Mouse (Mus musculus) hindbrain, embryonic 11.5 days (tissue): ENCODE results near the gene Fbxo9. TPM values are rescaled to one million over a fixed set of nuclear protein-coding genes. Genes with fewer than 3 reads are reported as not detected.
A peak's percentile ranks its signal among the peaks of the same experiment; 100 is the strongest.

Experiments used
- ATAC-seq: fragments of 200-750 bp; cut with Nextera tagmentation; 2 replicates; pipeline ENCODE4 v1.8.0; 2017; ENCODE audit warnings: mild to moderate bottlenecking, moderate TSS enrichment, moderate library complexity; ENCODE audit not compliant: low FRiP score
- DNase-seq: peaks from one replicate; pipeline ENCODE4 v3.0.0-alpha.2; 2015; ENCODE audit warnings: low spot score
- H3K27ac ChIP-seq: fragments of 300-500 bp; sonication (generic); 2 replicates; pipeline ENCODE4 v1.5.1; 2014; ENCODE audit warnings: mild to moderate bottlenecking, low read depth, low read length
- H3K27me3 ChIP-seq: fragments of 300-500 bp; sonication (generic); 2 replicates; pipeline ENCODE4 v1.6.1; 2014; ENCODE audit warnings: mild to moderate bottlenecking, low read length, moderate library complexity, mixed read lengths; ENCODE audit not compliant: control insufficient read depth, insufficient read depth
- H3K36me3 ChIP-seq: fragments of 300-500 bp; sonication (generic); 2 replicates; pipeline ENCODE4 v1.6.1; 2014; ENCODE audit warnings: mild to moderate bottlenecking, low read length, moderate library complexity, mixed read lengths; ENCODE audit not compliant: control insufficient read depth, insufficient read depth
- H3K4me1 ChIP-seq: fragments of 300-500 bp; sonication (generic); replicated peaks from 2 replicates; pipeline ENCODE4 v1.6.1; 2014; ENCODE audit warnings: low read length, mixed read lengths; ENCODE audit not compliant: control insufficient read depth, insufficient read depth
- H3K4me2 ChIP-seq: fragments of 300-500 bp; sonication (generic); replicated peaks from 2 replicates; pipeline ENCODE4 v1.6.1; 2014; ENCODE audit warnings: mild to moderate bottlenecking, low read depth, low read length
- H3K4me3 ChIP-seq: fragments of 300-500 bp; sonication (generic); 2 replicates; pipeline ENCODE4 v1.5.1; 2014; ENCODE audit warnings: low read depth, low read length
- H3K9ac ChIP-seq: fragments of 300-500 bp; sonication (generic); 2 replicates; pipeline ENCODE4 v1.6.1; 2014; ENCODE audit warnings: low read depth, low read length
- H3K9me3 ChIP-seq: fragments of 300-500 bp; sonication (generic); 2 replicates; pipeline ENCODE4 v1.6.1; 2016; ENCODE audit warnings: low read length; ENCODE audit not compliant: control insufficient read depth
- WGBS: fragments of 180-500 bp; shearing (Covaris S2); extraction: QIAGEN DNeasy Blood & Tissue Kit; methylation state at CpG from one replicate; pipeline ENCODE4 v1.1.7; 2014; 5-methylcytosine and 5-hydroxymethylcytosine counted together
- polyA plus RNA-seq: library from polyadenylated mRNA; unstranded; fragments of >200 nt; fragmentation: Nextera tagmentation; extraction: Ambion mirVana; gene quantifications from 2 replicates; pipeline ENCODE4 v1.2.1, GENCODE M21; 2014

The Fbxo9 gene
- polyA plus RNA-seq, 1 experiment from 2014 or later: 35.5 TPM

DNA sequence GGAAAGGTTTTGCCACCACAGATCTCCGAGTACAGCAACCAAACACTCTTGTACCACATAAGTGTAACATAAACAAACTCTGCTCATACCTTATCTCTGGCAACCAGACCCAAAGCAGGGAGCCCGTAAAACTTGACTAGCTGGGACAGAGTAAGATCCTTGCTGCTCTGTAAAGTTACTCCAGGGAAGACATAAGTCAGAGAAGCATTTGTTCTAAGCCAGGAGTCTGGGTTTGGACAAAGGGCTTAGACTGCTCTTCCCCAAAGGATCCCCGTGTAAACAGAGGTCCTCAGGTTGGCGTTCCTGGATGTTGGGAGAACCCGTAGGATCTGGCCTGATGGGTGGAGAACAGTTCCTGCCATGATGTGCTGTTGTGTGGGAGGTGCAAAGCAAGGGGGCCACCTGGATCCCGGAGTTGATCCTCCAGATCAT, 3.3 kb downstream of the Fbxo9 start:
- Histone ChIP-seq H3K4me1 (no peaks in the 10 kb centered on the region), H3K36me3 (no peaks in the 10 kb centered on the region), H3K9me3 (no peaks in the 10 kb centered on the region), H3K27ac (no peak overlapping the region), H3K4me3 (no peak overlapping the region), H3K4me2 (no peak overlapping the region), H3K9ac (no peak overlapping the region), H3K27me3 (no peaks in the 10 kb centered on the region)
- ATAC-seq: no peak
- 87% methylated on average over 6 of the region's 6 CpGs for WGBS
- DNase-seq: no peak

GRCm38 (mm10) chr9:78104973-78105372, 3.9 kb downstream of the Fbxo9 start:
- Histone ChIP-seq H3K27ac (no peak overlapping the region), H3K4me1 (no peaks in the 10 kb centered on the region), H3K9me3 (no peaks in the 10 kb centered on the region), H3K4me2 (no peak overlapping the region), H3K9ac (no peak overlapping the region), H3K27me3 (no peaks in the 10 kb centered on the region), H3K4me3 (no peak overlapping the region), H3K36me3 (no peaks in the 10 kb centered on the region)
- WGBS: 93% methylated on average over 6 of the region's 6 CpGs
- no peak for ATAC-seq
- no peak for DNase-seq

DNA sequence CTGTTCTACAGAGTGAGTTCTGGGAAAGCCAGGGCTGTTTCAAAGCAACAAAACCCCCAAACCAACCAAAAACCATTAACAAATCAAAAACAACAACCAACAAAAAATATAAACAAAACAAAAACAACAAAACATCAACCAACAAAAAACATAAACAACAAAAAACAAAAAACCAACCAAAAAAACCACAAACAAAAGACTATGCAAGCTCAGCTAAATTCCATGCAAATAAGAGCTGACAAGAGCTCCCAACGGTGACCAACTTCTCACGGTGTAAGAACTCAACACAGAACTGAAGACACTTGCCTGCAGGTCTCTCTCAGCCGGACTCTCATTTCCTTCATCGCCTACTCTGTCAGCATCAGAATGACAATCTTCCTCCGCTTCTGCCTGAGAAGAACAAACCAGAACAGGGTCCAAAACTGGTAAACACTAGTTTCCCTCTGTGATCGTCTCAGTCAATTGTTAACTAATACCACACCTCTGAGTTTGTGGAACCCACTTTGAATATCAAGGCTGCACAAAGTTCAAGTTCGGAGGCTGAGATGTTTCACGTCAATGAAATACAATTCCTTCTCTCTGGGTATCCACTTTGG, 4.8 kb downstream of the Fbxo9 start:
- WGBS: 89% methylated on average over 8 of the region's 8 CpGs

DNA sequence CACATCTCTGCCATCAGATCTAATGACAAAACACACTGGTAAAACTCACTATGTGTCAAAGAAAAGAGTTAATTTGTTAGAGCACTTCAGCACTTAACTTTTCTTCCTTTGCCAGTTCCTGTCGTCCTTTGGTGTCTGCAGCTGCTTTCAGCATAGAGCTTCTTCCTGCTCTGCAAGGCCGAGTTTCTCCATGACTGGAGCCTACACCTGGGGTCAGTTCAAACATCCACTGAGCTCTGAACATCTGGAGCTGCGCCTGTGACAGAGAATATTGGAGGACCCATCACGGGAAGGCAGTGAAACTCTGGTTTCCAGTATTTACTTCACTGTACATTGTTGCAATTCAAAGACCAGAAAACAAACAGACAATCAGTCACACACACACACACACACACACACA, 7.4 kb downstream of the Fbxo9 start:
- WGBS: 79% methylated on average over 4 of the region's 4 CpGs
- no peaks in the 10 kb centered on the region for H3K36me3 ChIP-seq
- no peaks in the 10 kb centered on the region for H3K9me3 ChIP-seq
- H3K27me3 ChIP-seq: no peaks in the 10 kb centered on the region
- no peak overlapping the region for H3K27ac ChIP-seq
- H3K9ac ChIP-seq: no peak overlapping the region
- DNase-seq: no peak
- H3K4me1 ChIP-seq: no peaks in the 10 kb centered on the region
- ATAC-seq: no peak
- H3K4me3 ChIP-seq: no peak overlapping the region
- no peak overlapping the region for H3K4me2 ChIP-seq

More for the DNA sequence above, 4.8 kb downstream of the Fbxo9 start:
- Histone ChIP-seq H3K27ac (no peak overlapping the region), H3K4me2 (no peak overlapping the region), H3K4me3 (no peak overlapping the region), H3K4me1 (no peaks in the 10 kb centered on the region), H3K36me3 (no peaks in the 10 kb centered on the region), H3K9me3 (no peaks in the 10 kb centered on the region), H3K9ac (no peak overlapping the region), H3K27me3 (no peaks in the 10 kb centered on the region)
- no peak for ATAC-seq
- DNase-seq: no peak

GRCm38 (mm10) chr9:78100956-78101355, 7.9 kb downstream of the Fbxo9 start:
- no peak overlapping the region for H3K4me3 ChIP-seq
- H3K36me3 ChIP-seq: no peaks in the 10 kb centered on the region
- WGBS: 87% methylated on average over 5 of the region's 5 CpGs
- ATAC-seq: no peak
- no peak overlapping the region for H3K4me2 ChIP-seq
- H3K27me3 ChIP-seq: no peaks in the 10 kb centered on the region
- no peak overlapping the region for H3K27ac ChIP-seq
- H3K9ac ChIP-seq: no peak overlapping the region
- H3K9me3 ChIP-seq: no peaks in the 10 kb centered on the region
- DNase-seq: no peak
- H3K4me1 ChIP-seq: no peaks in the 10 kb centered on the region

DNA sequence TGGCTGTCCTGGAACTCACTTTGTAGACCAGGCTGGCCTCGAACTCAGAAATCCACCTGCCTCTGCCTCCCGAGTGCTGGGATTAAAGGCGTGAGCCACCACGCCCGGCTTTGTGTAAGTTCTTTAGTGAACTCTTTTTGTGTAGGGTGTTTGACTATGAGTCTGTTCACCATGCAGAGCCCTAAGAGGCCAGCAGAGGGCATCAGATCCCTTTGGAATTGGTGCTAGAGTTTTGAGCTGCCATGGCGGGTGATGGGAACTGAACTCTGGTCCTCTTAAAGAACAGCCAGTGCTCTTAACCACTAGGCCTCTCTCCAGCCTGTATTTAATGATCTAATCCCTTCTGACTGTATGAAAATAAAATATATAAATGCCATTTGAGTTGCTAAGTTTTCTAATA, 12.5 kb downstream of the Fbxo9 start:
- Histone ChIP-seq H3K36me3 (no peaks in the 10 kb centered on the region), H3K4me1 (no peaks in the 10 kb centered on the region), H3K27ac (no peak overlapping the region), H3K9ac (no peak overlapping the region), H3K9me3 (no peaks in the 10 kb centered on the region), H3K4me2 (no peak overlapping the region), H3K27me3 (no peaks in the 10 kb centered on the region), H3K4me3 (no peak overlapping the region)
- DNase-seq (peak; percentile 17), ATAC-seq (no peak)
- 91% methylated on average over 6 of the region's 6 CpGs for WGBS

DNA sequence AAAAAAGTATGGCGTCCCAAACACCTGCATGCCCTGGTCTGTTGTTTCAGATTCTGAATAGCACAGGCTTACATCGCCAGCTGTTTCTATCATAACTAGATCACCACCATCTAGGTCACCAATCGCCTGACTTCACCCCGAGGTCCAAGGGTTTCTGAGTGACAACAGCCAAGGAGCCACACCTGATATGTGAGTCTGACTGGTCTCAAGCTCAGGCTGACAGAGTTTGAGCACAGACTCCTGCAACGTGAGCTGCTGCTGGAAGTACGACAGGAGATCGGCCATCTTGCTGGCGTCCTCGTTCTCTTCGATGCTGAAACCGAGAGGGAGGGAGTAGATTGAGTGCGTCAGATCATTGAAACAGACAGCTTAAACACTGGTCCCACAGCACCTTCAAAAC, 13.2 kb downstream of the Fbxo9 start:
- Histone ChIP-seq H3K27ac (no peak overlapping the region), H3K9me3 (no peaks in the 10 kb centered on the region), H3K27me3 (no peaks in the 10 kb centered on the region), H3K4me1 (no peaks in the 10 kb centered on the region), H3K4me3 (no peak overlapping the region), H3K36me3 (no peaks in the 10 kb centered on the region), H3K4me2 (no peak overlapping the region), H3K9ac (no peak overlapping the region)
- DNase-seq (no peak), ATAC-seq (no peak)
- 96% methylated on average over 12 of the region's 12 CpGs for WGBS

- no peak for ATAC-seq
- H3K27ac ChIP-seq: no peak overlapping the region
- H3K9me3 ChIP-seq: no peaks in the 10 kb centered on the region
- H3K4me2 ChIP-seq: no peak overlapping the region
- H3K4me1 ChIP-seq: no peaks in the 10 kb centered on the region
- H3K4me3 ChIP-seq: no peak overlapping the region
- H3K9ac ChIP-seq: no peak overlapping the region
- DNase-seq: no peak
- 84% methylated on average over 3 of the region's 3 CpGs for WGBS
- no peaks in the 10 kb centered on the region for H3K36me3 ChIP-seq
- no peaks in the 10 kb centered on the region for H3K27me3 ChIP-seq
Measured at GRCm38 (mm10) chr9:78090596-78090995, 18.3 kb downstream of the Fbxo9 start.

DNA sequence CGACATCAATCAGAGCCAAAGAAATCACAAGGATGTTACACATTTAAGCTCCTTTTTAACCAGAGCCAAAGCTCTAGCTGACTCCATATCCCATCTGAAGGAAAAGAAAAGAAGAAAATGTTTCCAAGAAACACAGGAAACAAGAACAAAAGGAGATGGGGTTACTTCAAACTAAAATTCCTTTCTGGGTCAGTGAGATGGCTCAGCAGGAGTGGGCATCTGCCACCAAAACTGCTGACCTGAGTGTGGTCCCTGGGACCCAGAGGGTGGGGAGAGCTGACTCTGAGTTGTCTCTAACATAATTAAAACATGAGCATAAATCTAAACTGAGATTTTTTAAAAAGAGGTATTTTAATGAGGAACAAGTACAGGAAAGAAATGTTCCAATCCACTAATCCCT, 19.0 kb downstream of the Fbxo9 start:
- H3K4me1 ChIP-seq: no peaks in the 10 kb centered on the region
- no peak for DNase-seq
- no peak overlapping the region for H3K4me2 ChIP-seq
- WGBS: 91% methylated on average over 1 of the region's 1 CpGs
- H3K9me3 ChIP-seq: no peaks in the 10 kb centered on the region
- H3K36me3 ChIP-seq: no peaks in the 10 kb centered on the region
- H3K9ac ChIP-seq: no peak overlapping the region
- no peak overlapping the region for H3K4me3 ChIP-seq
- no peak overlapping the region for H3K27ac ChIP-seq
- no peak for ATAC-seq
- no peaks in the 10 kb centered on the region for H3K27me3 ChIP-seq
